Mouse (Mus musculus): ENCODE results near the gene Cdh11. TPM values are rescaled to one million over a fixed set of nuclear protein-coding genes. Genes with fewer than 3 reads are reported as not detected.

Gene Cdh11
- polyA plus RNA-seq, 1 experiment from 2014 or later: 89.4 TPM

DNA sequence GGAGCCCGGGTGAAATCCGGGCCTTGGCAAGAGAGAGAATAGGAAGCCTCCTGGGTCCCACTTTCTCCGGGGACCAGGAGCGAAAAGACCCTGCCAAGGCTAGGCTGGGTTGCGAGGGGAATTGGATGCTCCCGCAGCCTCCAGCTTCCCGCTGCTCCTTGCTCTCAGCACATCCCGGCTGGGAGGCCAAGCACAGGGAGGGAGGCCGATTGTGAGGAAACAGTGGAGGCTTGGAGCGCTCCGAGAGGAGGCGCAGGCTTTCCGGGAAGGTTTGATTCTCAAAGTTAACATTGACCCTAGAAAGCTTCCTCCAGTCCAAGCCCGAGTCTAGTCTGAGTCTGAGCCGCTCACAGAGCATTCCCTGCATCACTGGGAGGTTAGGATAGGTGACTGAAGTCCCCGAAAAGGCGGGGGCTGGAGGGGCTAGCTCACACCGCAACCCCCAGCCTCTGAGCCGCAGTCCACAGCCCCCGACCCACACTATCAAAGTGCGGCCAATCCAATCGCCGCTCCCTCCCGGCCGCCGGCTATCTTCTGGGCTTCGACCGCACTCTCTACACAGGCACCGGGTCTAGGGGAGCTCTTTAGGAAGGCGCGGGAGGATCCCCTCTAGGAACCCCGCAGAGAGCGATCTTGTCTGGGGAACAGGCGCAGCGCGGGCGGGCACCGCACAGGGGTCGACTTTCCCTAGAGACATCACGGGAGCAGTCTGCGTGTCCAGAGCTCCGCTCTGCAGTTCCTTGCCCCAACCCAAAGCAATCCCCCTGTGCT is 1.4 kb downstream of the Cdh11 start:
- H3K27ac ChIP-seq (ENCODE audit: low read length): peak overlapping the region; percentile 86
- ATAC-seq (peak; percentile 8; the same call in 1 of the 2 replicates), DNase-seq (ENCODE audit: low spot score) (peak; percentile 46)
- H3K4me2 ChIP-seq (replicated peaks; ENCODE audit: low read depth, low read length): peak overlapping the region; percentile 67
- peak overlapping the region; percentile 57 for H3K4me3 ChIP-seq (ENCODE audit: low read depth, low read length)
- 0 out of 2 replicates have a peak, but pooled peaks cover 17% of the 10 kb centered on the region for H3K27me3 ChIP-seq (replicated peaks; ENCODE audit: insufficient read depth, low read length)
- peaks cover 6% of the 10 kb centered on the region; the same call in 1 of the 2 replicates for H3K4me1 ChIP-seq (ENCODE audit: insufficient read depth, low read depth, low read length)
- H3K9ac ChIP-seq (replicated peaks; ENCODE audit: low read depth): peak overlapping the region; percentile 65
- WGBS: under 1% methylated on average over 41 of the region's 42 CpGs
- H3K9me3 ChIP-seq (ENCODE audit: low read length): no peaks in the 10 kb centered on the region
- H3K36me3 ChIP-seq (ENCODE audit: insufficient read depth, low read length): no peaks in the 10 kb centered on the region
- TF ChIP-seq CTCF (IDR thresholded peaks at IDR 0.05) (no peak; the same call in 1 of the 2 replicates), EP300 (IDR thresholded peaks at IDR 0.05) (no peak)

DNA sequence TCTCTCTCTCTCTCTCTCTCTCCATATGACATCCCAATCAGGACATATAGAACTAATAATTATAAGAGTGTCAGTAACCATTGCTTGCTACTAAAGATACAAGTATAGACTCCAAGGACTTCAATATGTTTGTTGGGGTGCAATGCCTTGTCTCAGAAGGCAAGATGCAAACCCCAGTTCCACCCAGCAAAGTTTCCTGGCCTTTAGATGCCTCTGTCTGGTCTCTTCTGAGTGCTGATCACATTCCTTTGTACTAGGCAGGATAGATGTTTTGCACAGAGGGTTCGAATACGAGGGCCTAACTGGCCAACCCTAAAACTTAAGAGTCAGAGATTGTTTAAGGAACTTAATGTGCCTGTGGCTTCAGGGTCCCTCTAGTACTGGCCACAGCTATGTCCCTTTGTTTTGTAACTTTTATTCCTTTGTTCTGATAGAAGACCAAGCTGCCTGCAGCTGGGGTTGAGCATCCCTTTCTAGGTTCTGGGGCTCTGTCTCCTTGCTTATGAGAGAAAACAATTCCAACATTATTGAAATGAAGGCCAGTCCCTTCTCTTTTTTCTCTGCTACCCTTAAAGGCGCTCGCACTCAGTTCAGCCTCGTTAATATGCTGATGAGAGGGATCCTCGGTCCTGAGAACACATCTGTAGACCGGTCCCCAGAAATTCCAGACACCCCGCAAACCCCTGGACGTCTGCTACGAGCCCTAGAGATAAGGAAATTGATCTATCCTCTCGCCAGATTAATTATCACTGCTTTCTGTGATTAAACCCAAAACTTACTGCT is 2.5 kb downstream of the Cdh11 start:
- Histone ChIP-seq H3K27me3 (replicated peaks; ENCODE audit: insufficient read depth, low read length) (0 out of 2 replicates have a peak, but pooled peaks cover 17% of the 10 kb centered on the region), H3K4me3 (ENCODE audit: low read depth, low read length) (peak overlapping the region; percentile 57), H3K4me2 (replicated peaks; ENCODE audit: low read depth, low read length) (peak overlapping the region; percentile 67), H3K36me3 (ENCODE audit: insufficient read depth, low read length) (no peaks in the 10 kb centered on the region), H3K9me3 (ENCODE audit: low read length) (no peaks in the 10 kb centered on the region), H3K9ac (replicated peaks; ENCODE audit: low read depth) (peak overlapping the region; percentile 65), H3K4me1 (ENCODE audit: insufficient read depth, low read depth, low read length) (peaks cover 6% of the 10 kb centered on the region; the same call in 1 of the 2 replicates), H3K27ac (ENCODE audit: low read length) (peak overlapping the region; percentile 86)
- TF ChIP-seq EP300 (IDR thresholded peaks at IDR 0.05) (no peak), CTCF (IDR thresholded peaks at IDR 0.05) (no peak)
- 10% methylated on average over 11 of the region's 11 CpGs for WGBS
- DNase-seq (ENCODE audit: low spot score) (peak; percentile 8), ATAC-seq (no peak)

DNA sequence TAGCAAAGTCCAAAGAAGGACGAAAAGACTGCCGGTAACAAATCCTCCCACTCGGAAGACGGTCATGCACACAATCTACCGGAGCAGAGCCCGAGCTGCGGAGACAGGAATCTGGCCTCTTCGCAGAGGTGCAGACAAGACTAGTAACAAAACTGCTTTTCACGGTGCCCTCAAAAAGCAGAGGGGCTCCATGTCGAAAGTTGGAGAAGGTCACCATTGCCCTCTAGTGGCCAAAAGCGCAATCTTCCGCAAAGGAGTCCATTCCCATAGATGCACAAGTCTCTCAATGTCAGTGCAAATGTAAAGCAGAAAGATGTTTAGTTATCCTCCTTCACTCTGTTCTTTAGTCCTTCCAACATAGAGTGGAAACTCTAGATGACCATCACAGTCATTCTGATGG is 4.5 kb downstream of the Cdh11 start:
- 1% methylated on average over 12 of the region's 12 CpGs for WGBS
- H3K9ac ChIP-seq (replicated peaks; ENCODE audit: low read depth): no peak overlapping the region
- ATAC-seq (no peak), DNase-seq (ENCODE audit: low spot score) (peak; percentile 80)
- H3K9me3 ChIP-seq (ENCODE audit: low read length): no peaks in the 10 kb centered on the region
- no peaks in the 10 kb centered on the region for H3K36me3 ChIP-seq (ENCODE audit: insufficient read depth, low read length)
- peak; percentile 94 for TF ChIP-seq CTCF (IDR thresholded peaks at IDR 0.05)
- no peak for TF ChIP-seq EP300 (IDR thresholded peaks at IDR 0.05)
- peak overlapping the region; percentile 31 for H3K4me3 ChIP-seq (ENCODE audit: low read depth, low read length)
- 0 out of 2 replicates have a peak, but pooled peaks cover 16% of the 10 kb centered on the region for H3K27me3 ChIP-seq (replicated peaks; ENCODE audit: insufficient read depth, low read length)
- peaks cover 6% of the 10 kb centered on the region; the same call in 1 of the 2 replicates for H3K4me1 ChIP-seq (ENCODE audit: insufficient read depth, low read depth, low read length)
- no peak overlapping the region for H3K27ac ChIP-seq (ENCODE audit: low read length)
- peak overlapping the region; percentile 56 for H3K4me2 ChIP-seq (replicated peaks; ENCODE audit: low read depth, low read length)

DNA sequence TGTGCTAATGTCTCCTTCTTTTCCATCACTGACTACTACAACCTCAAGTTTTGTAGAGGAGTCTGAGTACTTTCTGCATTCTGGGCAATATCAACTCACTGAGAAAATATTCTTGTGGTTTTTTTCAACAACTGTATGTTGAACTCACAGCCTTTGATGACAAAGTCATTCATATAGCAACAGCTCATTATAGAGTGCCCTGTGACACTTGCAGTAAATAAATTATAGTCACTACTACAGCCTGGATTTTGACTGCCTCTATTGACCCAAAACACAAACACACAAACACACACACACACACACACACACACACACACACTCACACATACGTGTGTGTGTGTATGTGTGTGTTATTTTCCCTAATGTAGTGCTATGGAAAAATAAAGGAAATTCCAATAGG is 10.8 kb downstream of the Cdh11 start:
- DNase-seq (ENCODE audit: low spot score) (no peak), ATAC-seq (peak; percentile 25; the same call in 1 of the 2 replicates)
- TF ChIP-seq EP300 (IDR thresholded peaks at IDR 0.05): 0 out of 2 replicates have a peak, but pooled peaks have one; percentile 23
- TF ChIP-seq CTCF (IDR thresholded peaks at IDR 0.05): no peak
- no peaks in the 10 kb centered on the region for H3K4me1 ChIP-seq (ENCODE audit: insufficient read depth, low read depth, low read length)
- WGBS: 42% methylated on average over 1 of the region's 1 CpGs
- no peak overlapping the region for H3K4me2 ChIP-seq (replicated peaks; ENCODE audit: low read depth, low read length)
- H3K9ac ChIP-seq (replicated peaks; ENCODE audit: low read depth): no peak overlapping the region
- no peak overlapping the region for H3K4me3 ChIP-seq (ENCODE audit: low read depth, low read length)
- H3K27ac ChIP-seq (ENCODE audit: low read length): no peak overlapping the region
- no peaks in the 10 kb centered on the region for H3K36me3 ChIP-seq (ENCODE audit: insufficient read depth, low read length)
- H3K27me3 ChIP-seq (replicated peaks; ENCODE audit: insufficient read depth, low read length): no peaks in the 10 kb centered on the region
- no peaks in the 10 kb centered on the region for H3K9me3 ChIP-seq (ENCODE audit: low read length)

DNA sequence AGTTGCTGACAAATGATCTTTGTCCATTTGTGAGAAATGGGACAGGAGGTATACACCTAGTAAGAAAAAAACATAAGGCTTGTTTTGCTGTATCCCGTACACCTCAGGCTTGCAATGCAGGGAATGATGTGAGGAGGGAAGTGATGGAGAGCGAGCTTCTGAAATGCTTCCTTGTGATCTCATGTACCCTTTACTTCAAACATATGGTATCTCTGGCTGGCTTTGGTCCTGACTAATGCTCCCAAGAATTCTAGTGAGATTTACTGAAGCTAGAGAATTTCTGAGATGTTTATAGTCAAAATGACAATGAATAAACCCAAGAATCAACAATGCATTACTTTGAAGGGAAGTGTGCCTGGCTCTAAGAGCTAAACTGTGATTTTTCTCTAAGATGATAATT is 14.0 kb downstream of the Cdh11 start:
- 71% methylated on average over 2 of the region's 2 CpGs for WGBS
- Histone ChIP-seq H3K9me3 (ENCODE audit: low read length) (no peaks in the 10 kb centered on the region), H3K4me2 (replicated peaks; ENCODE audit: low read depth, low read length) (no peak overlapping the region), H3K27me3 (replicated peaks; ENCODE audit: insufficient read depth, low read length) (no peaks in the 10 kb centered on the region), H3K27ac (ENCODE audit: low read length) (no peak overlapping the region), H3K4me3 (ENCODE audit: low read depth, low read length) (no peak overlapping the region), H3K36me3 (ENCODE audit: insufficient read depth, low read length) (no peaks in the 10 kb centered on the region), H3K9ac (replicated peaks; ENCODE audit: low read depth) (no peak overlapping the region), H3K4me1 (ENCODE audit: insufficient read depth, low read depth, low read length) (no peaks in the 10 kb centered on the region)
- DNase-seq (ENCODE audit: low spot score) (no peak), ATAC-seq (no peak)
- no peak for TF ChIP-seq CTCF (IDR thresholded peaks at IDR 0.05)
- TF ChIP-seq EP300 (IDR thresholded peaks at IDR 0.05): no peak

DNA sequence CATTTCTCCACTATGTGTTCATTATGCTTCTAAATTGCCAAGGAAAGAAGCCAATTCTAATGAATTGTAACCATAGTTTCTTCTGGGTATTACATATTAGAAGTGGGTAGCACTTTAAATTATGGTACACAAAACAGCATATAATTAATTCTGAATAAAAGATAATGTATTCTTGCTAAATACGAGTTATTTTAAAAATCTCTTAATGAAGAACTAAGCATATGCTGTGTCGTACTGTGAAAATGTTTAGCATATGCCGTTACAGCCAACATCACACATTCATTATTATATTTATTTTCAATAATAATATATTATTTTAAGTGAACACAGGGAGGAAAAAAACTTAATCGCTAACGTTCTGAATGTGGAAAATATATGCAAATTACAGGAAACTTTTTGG is 31.6 kb downstream of the Cdh11 start:
- no peaks in the 10 kb centered on the region for H3K4me1 ChIP-seq (ENCODE audit: insufficient read depth, low read depth, low read length)
- H3K9me3 ChIP-seq (ENCODE audit: low read length): no peaks in the 10 kb centered on the region
- no peak overlapping the region for H3K9ac ChIP-seq (replicated peaks; ENCODE audit: low read depth)
- no peak for TF ChIP-seq EP300 (IDR thresholded peaks at IDR 0.05)
- ATAC-seq (no peak), DNase-seq (ENCODE audit: low spot score) (no peak)
- H3K27ac ChIP-seq (ENCODE audit: low read length): no peak overlapping the region
- H3K36me3 ChIP-seq (ENCODE audit: insufficient read depth, low read length): no peaks in the 10 kb centered on the region
- H3K4me2 ChIP-seq (replicated peaks; ENCODE audit: low read depth, low read length): no peak overlapping the region
- WGBS: 85% methylated on average over 5 of the region's 5 CpGs
- no peaks in the 10 kb centered on the region for H3K27me3 ChIP-seq (replicated peaks; ENCODE audit: insufficient read depth, low read length)
- H3K4me3 ChIP-seq (ENCODE audit: low read depth, low read length): no peak overlapping the region

All from lung, postnatal 0 days (tissue).